Mouse (Mus musculus): ENCODE results near the gene Cabcoco1.

- TF ChIP-seq EP300 (IDR thresholded peaks at IDR 0.05; ENCODE audit: low read depth) (no peak), CTCF (IDR thresholded peaks at IDR 0.05; ENCODE audit: low read depth) (peak; percentile 23)
Observed at GRCm38 (mm10) chr10:68459784-68460183, 81.9 kb downstream of the Cabcoco1 start.

Data from liver, postnatal 0 days (tissue).